Mouse (Mus musculus) heart, embryonic 16.5 days (tissue): ENCODE data around the gene Map2. TPM values are rescaled to one million over a fixed set of nuclear protein-coding genes. Genes with fewer than 3 reads are reported as not detected.

Source experiments
- ATAC-seq: fragments of 200-750 bp; cut with Nextera tagmentation; replicated peaks from 2 replicates; pipeline ENCODE4 v1.8.0; 2017; ENCODE audit warnings: moderate number of reproducible peaks; ENCODE audit not compliant: insufficient read depth, low FRiP score; ENCODE audit errors: extremely low read depth
- H3K27ac ChIP-seq: fragments of 300-500 bp; sonication (generic); 2 replicates; pipeline ENCODE4 v1.5.1; 2014; ENCODE audit warnings: mild to moderate bottlenecking, low read length, control low read depth, moderate library complexity
- H3K27me3 ChIP-seq: fragments of 300-500 bp; sonication (generic); 2 replicates; pipeline ENCODE4 v1.6.1; 2014; ENCODE audit warnings: low read length, mixed read lengths; ENCODE audit not compliant: control insufficient read depth, insufficient read depth
- H3K36me3 ChIP-seq: fragments of 300-500 bp; sonication (generic); 2 replicates; pipeline ENCODE4 v1.6.1; 2014; ENCODE audit not compliant: control insufficient read depth, insufficient read depth
- H3K4me1 ChIP-seq: fragments of 300-500 bp; sonication (generic); 2 replicates; pipeline ENCODE4 v1.6.1; 2014; ENCODE audit warnings: low read length, mixed read lengths; ENCODE audit not compliant: control insufficient read depth, insufficient read depth
- H3K4me2 ChIP-seq: fragments of 300-500 bp; sonication (generic); 2 replicates; pipeline ENCODE4 v1.6.1; 2014; ENCODE audit warnings: low read depth, mild to moderate bottlenecking, control low read depth, low read length
- H3K4me3 ChIP-seq: fragments of 300-500 bp; sonication (generic); 2 replicates; pipeline ENCODE4 v1.5.1; 2014; ENCODE audit warnings: mild to moderate bottlenecking, control low read depth, low read length
- H3K9ac ChIP-seq: fragments of 300-500 bp; sonication (generic); 2 replicates; pipeline ENCODE4 v1.6.1; 2014; ENCODE audit warnings: low read length, control low read depth
- H3K9me3 ChIP-seq: fragments of 300-500 bp; sonication (generic); replicated peaks from 2 replicates; pipeline ENCODE4 v1.6.1; 2016; ENCODE audit warnings: low read length; ENCODE audit not compliant: control insufficient read depth
- WGBS: fragments of 180-500 bp; shearing (Covaris S2); extraction: QIAGEN DNeasy Blood & Tissue Kit; methylation state at CpG from one replicate; pipeline ENCODE4 v1.1.7; 2014; 5-methylcytosine and 5-hydroxymethylcytosine counted together
- polyA plus RNA-seq: library from polyadenylated mRNA; unstranded; fragments of >200 nt; fragmentation: Nextera tagmentation; extraction: Ambion mirVana; gene quantifications from 2 replicates; pipeline ENCODE4 v1.2.1, GENCODE M21; 2015

The Map2 gene
- polyA plus RNA-seq, 1 experiment from 2014 or later, result 3.4 TPM

- Histone ChIP-seq H3K27ac (no peak within 1 kb of the TSS), H3K9me3 (no peaks in the 10 kb centered on the region), H3K4me3 (peak within 1 kb of the TSS; percentile 57), H3K27me3 (peaks cover 17% of the 10 kb centered on the region), H3K36me3 (no peaks in the 10 kb centered on the region), H3K4me1 (no peaks in the 10 kb centered on the region), H3K9ac (no peak within 1 kb of the TSS), H3K4me2 (peak within 1 kb of the TSS; percentile 90)
- ATAC-seq, result peak; percentile 88
- 2% methylated on average over 59 of the region's 83 CpGs for WGBS
Observed at GRCm38 (mm10) chr1:66467821-66468703, 293.0 kb downstream of the Map2 start, which contains the start of gene Unc80. Unc80 (plus strand) TSS chr1:66468367.

- peak overlapping the region; percentile 57 for H3K4me3 ChIP-seq
- WGBS, result 28% methylated on average over 3 of the region's 3 CpGs
- no peaks in the 10 kb centered on the region for H3K9me3 ChIP-seq
- no peaks in the 10 kb centered on the region for H3K36me3 ChIP-seq
- H3K27ac ChIP-seq, result no peak overlapping the region
- H3K4me1 ChIP-seq, result no peaks in the 10 kb centered on the region
- no peak overlapping the region for H3K9ac ChIP-seq
- no peak for ATAC-seq
- peak overlapping the region; percentile 90 for H3K4me2 ChIP-seq
- peaks cover 17% of the 10 kb centered on the region for H3K27me3 ChIP-seq
Observed at GRCm38 (mm10) chr1:66468704-66469020, 293.6 kb downstream of the Map2 start.

- Histone ChIP-seq H3K4me1 (no peaks in the 10 kb centered on the region), H3K9ac (no peak overlapping the region), H3K27ac (no peak overlapping the region), H3K36me3 (no peaks in the 10 kb centered on the region), H3K4me2 (no peak overlapping the region), H3K4me3 (no peak overlapping the region), H3K27me3 (no peaks in the 10 kb centered on the region), H3K9me3 (no peaks in the 10 kb centered on the region)
- ATAC-seq, result no peak
- WGBS, result 83% methylated on average over 3 of the region's 3 CpGs
Observed at GRCm38 (mm10) chr1:66482751-66483150, 307.7 kb downstream of the Map2 start.

Other genes starting within 250 kb of the Map2 start
- not detected in 2 replicates for gene Crygf, start 248.8 kb upstream of the Map2 start, polyA plus RNA-seq